22 mouse cellular contexts compared by ENCODE assay signal in genomic region chr2:34762174-34762573, GRCm38 (mm10). TPM values are rescaled to one million over a fixed set of nuclear protein-coding genes. Genes with fewer than 3 reads are reported as not detected.
A peak's percentile ranks its signal among the peaks of the same experiment; 100 is the strongest.
DNase-seq lines count a peak whose midpoint lies in the region; ATAC-seq and TF ChIP-seq lines count a peak whose summit lies in the region.
"Had no signal": no experiment of that assay in that cellular context is flagged by ENCODE, and none has a peak within 500 bp of the region (broad histone marks: within the 10 kb centered on the region; RNA-seq: fewer than 3 reads in every experiment).

No protein-coding gene starts in this region.

- no peaks in the 10 kb centered on the region for H3K4me1 ChIP-seq in stomach, embryonic 15.5 days
- no peaks in the 10 kb centered on the region for H3K4me1 ChIP-seq in stomach, postnatal 0 days (replicated peaks; ENCODE audit: control insufficient read depth, insufficient read depth)
- H3K4me1 ChIP-seq in liver, embryonic 12.5 days = peaks cover 32% of the 10 kb centered on the region
- H3K4me1 ChIP-seq in liver, embryonic 16.5 days (ENCODE audit: control insufficient read depth, low read depth, low read length) = peaks cover 22% of the 10 kb centered on the region
- no peaks in the 10 kb centered on the region for H3K4me1 ChIP-seq in midbrain, embryonic 14.5 days (ENCODE audit: control insufficient read depth, insufficient read depth, low read length)
- H3K4me1 ChIP-seq: embryonic facial prominence, embryonic 10.5 days; forebrain, embryonic 12.5 days; heart, embryonic 15.5 days; hindbrain, embryonic 13.5 days had no signal

- no peak for TF ChIP-seq EP300 in stomach, postnatal 0 days (optimal IDR thresholded peaks at IDR 0.05)

- no peak overlapping the region for H3K9ac ChIP-seq in stomach, embryonic 15.5 days
- H3K9ac ChIP-seq in stomach, postnatal 0 days (ENCODE audit: low read length) = no peak overlapping the region
- H3K9ac ChIP-seq in liver, embryonic 12.5 days = peak overlapping the region; percentile 35
- H3K9ac ChIP-seq in liver, embryonic 16.5 days (ENCODE audit: low read depth, low read length) = no peak overlapping the region; the same call in 1 of the 2 replicates
- no peak overlapping the region for H3K9ac ChIP-seq in midbrain, embryonic 14.5 days (replicated peaks; ENCODE audit: low read length)
- H3K9ac ChIP-seq: forebrain, embryonic 12.5 days; heart, embryonic 15.5 days; hindbrain, embryonic 13.5 days had no signal

- DNase-seq in stomach, postnatal 0 days (ENCODE audit: low spot score) = no peak
- DNase-seq in kidney, postnatal 25 days = no peak
- no peak for DNase-seq in left cerebral cortex, adult 11 months (ENCODE audit: low spot score)
- no peak for DNase-seq in midbrain, embryonic 14.5 days
- DNase-seq in kidney, postnatal 14 days = no peak
- DNase-seq: adrenal gland, adult 8-10 months; cerebellum, adult 11-12 months; cerebellum, adult 9-10 months; cerebellum, postnatal 25 days; gastrocnemius, postnatal 10 days; heart, adult 2 months; heart, postnatal 14 days had no signal

- WGBS in stomach, embryonic 15.5 days = 61% methylated on average over 2 of the region's 2 CpGs
- 68% methylated on average over 2 of the region's 2 CpGs for WGBS in stomach, postnatal 0 days
- 48% methylated on average over 2 of the region's 2 CpGs for WGBS in liver, embryonic 12.5 days (ENCODE audit: insufficient replicate concordance)
- WGBS in liver, embryonic 16.5 days (ENCODE audit: insufficient replicate concordance) = 35% methylated on average over 2 of the region's 2 CpGs
- WGBS in midbrain, embryonic 14.5 days = 93% methylated on average over 2 of the region's 2 CpGs

- no peak overlapping the region for H3K27ac ChIP-seq in stomach, embryonic 15.5 days
- no peak overlapping the region for H3K27ac ChIP-seq in stomach, postnatal 0 days (replicated peaks)
- peak overlapping the region; percentile 75 for H3K27ac ChIP-seq in liver, embryonic 12.5 days
- peak overlapping the region; percentile 85 for H3K27ac ChIP-seq in liver, embryonic 16.5 days (ENCODE audit: low read length)
- no peak overlapping the region for H3K27ac ChIP-seq in midbrain, embryonic 14.5 days (replicated peaks; ENCODE audit: low read depth, low read length)
- H3K27ac ChIP-seq: embryonic facial prominence, embryonic 10.5 days; forebrain, embryonic 12.5 days; heart, adult 2 months; heart, embryonic 15.5 days; hindbrain, embryonic 13.5 days; hindbrain, postnatal 0 days had no signal

- no peak overlapping the region for H3K4me3 ChIP-seq in stomach, embryonic 15.5 days (replicated peaks)
- H3K4me3 ChIP-seq in stomach, postnatal 0 days (ENCODE audit: low read depth, low read length) = no peak overlapping the region
- no peak overlapping the region for H3K4me3 ChIP-seq in liver, embryonic 12.5 days
- no peak overlapping the region for H3K4me3 ChIP-seq in liver, embryonic 16.5 days (ENCODE audit: low read depth, low read length)
- H3K4me3 ChIP-seq in midbrain, embryonic 14.5 days (replicated peaks; ENCODE audit: low read depth, low read length) = no peak overlapping the region
- H3K4me3 ChIP-seq: embryonic facial prominence, embryonic 10.5 days; forebrain, embryonic 12.5 days; heart, adult 2 months; heart, embryonic 15.5 days; hindbrain, embryonic 13.5 days had no signal

- no peak for TF ChIP-seq CTCF in stomach, postnatal 0 days (IDR thresholded peaks at IDR 0.05; ENCODE audit: low read depth)

- H3K4me2 ChIP-seq in stomach, embryonic 15.5 days = no peak overlapping the region
- no peak overlapping the region for H3K4me2 ChIP-seq in stomach, postnatal 0 days (replicated peaks; ENCODE audit: low read depth)
- peak overlapping the region; percentile 37 for H3K4me2 ChIP-seq in liver, embryonic 12.5 days
- peak overlapping the region; percentile 21; the same call in 1 of the 2 replicates for H3K4me2 ChIP-seq in liver, embryonic 16.5 days (ENCODE audit: low read depth, low read length)
- H3K4me2 ChIP-seq in midbrain, embryonic 14.5 days (ENCODE audit: low read length) = no peak overlapping the region
- H3K4me2 ChIP-seq: forebrain, embryonic 12.5 days; heart, embryonic 11.5 days; heart, embryonic 15.5 days; hindbrain, embryonic 13.5 days had no signal

- ATAC-seq in stomach, embryonic 15.5 days (ENCODE audit: insufficient read depth, low FRiP score, low read depth) = peak; percentile 50; the same call in 1 of the 2 replicates
- no peak for ATAC-seq in stomach, postnatal 0 days (ENCODE audit: low FRiP score, low TSS enrichment)
- ATAC-seq in liver, embryonic 12.5 days = peak; percentile 96
- ATAC-seq in liver, embryonic 16.5 days (ENCODE audit: low read depth) = peak; percentile 95
- ATAC-seq in midbrain, embryonic 14.5 days (ENCODE audit: low FRiP score, low TSS enrichment) = no peak
- ATAC-seq: forebrain, embryonic 16.5 days; hindbrain, postnatal 0 days had no signal

- no peaks in the 10 kb centered on the region for H3K27me3 ChIP-seq in stomach, embryonic 15.5 days (replicated peaks)
- no peaks in the 10 kb centered on the region for H3K27me3 ChIP-seq in stomach, postnatal 0 days (ENCODE audit: control insufficient read depth, insufficient read depth, low read length)
- H3K27me3 ChIP-seq in liver, embryonic 12.5 days (replicated peaks) = no peaks in the 10 kb centered on the region
- H3K27me3 ChIP-seq in liver, embryonic 16.5 days (ENCODE audit: control insufficient read depth, insufficient read depth, low read depth, low read length) = no peaks in the 10 kb centered on the region
- H3K27me3 ChIP-seq in midbrain, embryonic 14.5 days (ENCODE audit: control insufficient read depth, insufficient read depth, low read length) = no peaks in the 10 kb centered on the region
- H3K27me3 ChIP-seq: forebrain, embryonic 12.5 days; heart, embryonic 15.5 days; hindbrain, embryonic 13.5 days had no signal

- no peaks in the 10 kb centered on the region for H3K9me3 ChIP-seq in stomach, embryonic 15.5 days
- H3K9me3 ChIP-seq in stomach, postnatal 0 days (ENCODE audit: control insufficient read depth, low read length) = no peaks in the 10 kb centered on the region
- no peaks in the 10 kb centered on the region for H3K9me3 ChIP-seq in liver, embryonic 12.5 days (replicated peaks)
- H3K9me3 ChIP-seq in liver, embryonic 16.5 days (replicated peaks; ENCODE audit: control insufficient read depth, low read length) = no peaks in the 10 kb centered on the region
- H3K9me3 ChIP-seq in midbrain, embryonic 14.5 days (ENCODE audit: control insufficient read depth, low read length) = no peaks in the 10 kb centered on the region
- H3K9me3 ChIP-seq: forebrain, embryonic 12.5 days; heart, embryonic 15.5 days; hindbrain, embryonic 13.5 days had no signal

- H3K36me3 ChIP-seq in stomach, embryonic 15.5 days = no peaks in the 10 kb centered on the region
- H3K36me3 ChIP-seq in stomach, postnatal 0 days (ENCODE audit: control insufficient read depth, insufficient read depth, low read length) = no peaks in the 10 kb centered on the region
- no peaks in the 10 kb centered on the region for H3K36me3 ChIP-seq in liver, embryonic 12.5 days
- no peaks in the 10 kb centered on the region for H3K36me3 ChIP-seq in liver, embryonic 16.5 days (ENCODE audit: control insufficient read depth, insufficient read depth)
- no peaks in the 10 kb centered on the region for H3K36me3 ChIP-seq in midbrain, embryonic 14.5 days (ENCODE audit: control insufficient read depth, insufficient read depth, low read length)
- H3K36me3 ChIP-seq: embryonic facial prominence, embryonic 10.5 days; forebrain, embryonic 12.5 days; heart, embryonic 15.5 days; hindbrain, embryonic 13.5 days had no signal

RNA-seq across cellular contexts. Expression of gene Gapvd1, which starts 7.1 kb away (rescaled TPM):
- 77.6 and 83.2 TPM in 2 replicates for polyA plus RNA-seq in stomach, embryonic 15.5 days (2015; fragmentation: Nextera tagmentation; extraction: Ambion mirVana)
- 40.9 and 41.3 TPM in 2 replicates for polyA plus RNA-seq in stomach, postnatal 0 days (2015; fragmentation: Nextera tagmentation; extraction: Ambion mirVana)
- 87.3 and 93.7 TPM in 2 replicates for polyA plus RNA-seq in liver, embryonic 12.5 days (2016; fragmentation: Nextera tagmentation; extraction: Ambion mirVana)
- 91.2 and 94.6 TPM in 2 replicates for polyA plus RNA-seq in liver, embryonic 16.5 days (2015; fragmentation: Nextera tagmentation; extraction: Ambion mirVana)
- polyA plus RNA-seq in midbrain, embryonic 14.5 days (2014; fragmentation: Nextera tagmentation; extraction: Ambion mirVana) = 91.8 and 132 TPM in 2 replicates

RNA-seq across cellular contexts. Expression of gene Hspa5, which starts 9.6 kb away (rescaled TPM):
- polyA plus RNA-seq in stomach, embryonic 15.5 days (2015; fragmentation: Nextera tagmentation; extraction: Ambion mirVana) = 941 and 1,038 TPM in 2 replicates
- polyA plus RNA-seq in stomach, postnatal 0 days (2015; fragmentation: Nextera tagmentation; extraction: Ambion mirVana) = 767 and 830 TPM in 2 replicates
- polyA plus RNA-seq in liver, embryonic 12.5 days (2016; fragmentation: Nextera tagmentation; extraction: Ambion mirVana) = 656 and 672 TPM in 2 replicates
- 538 and 557 TPM in 2 replicates for polyA plus RNA-seq in liver, embryonic 16.5 days (2015; fragmentation: Nextera tagmentation; extraction: Ambion mirVana)
- 299 and 450 TPM in 2 replicates for polyA plus RNA-seq in midbrain, embryonic 14.5 days (2014; fragmentation: Nextera tagmentation; extraction: Ambion mirVana)

RNA-seq across cellular contexts. Expression of gene Rabepk, which starts 37.5 kb away (rescaled TPM):
- 39.6 and 43.9 TPM in 2 replicates for polyA plus RNA-seq in stomach, embryonic 15.5 days (2015; fragmentation: Nextera tagmentation; extraction: Ambion mirVana)
- polyA plus RNA-seq in stomach, postnatal 0 days (2015; fragmentation: Nextera tagmentation; extraction: Ambion mirVana) = 23.5 and 24.6 TPM in 2 replicates
- polyA plus RNA-seq in liver, embryonic 12.5 days (2016; fragmentation: Nextera tagmentation; extraction: Ambion mirVana) = 32.5 and 33.2 TPM in 2 replicates
- polyA plus RNA-seq in liver, embryonic 16.5 days (2015; fragmentation: Nextera tagmentation; extraction: Ambion mirVana) = 17.3 and 22.5 TPM in 2 replicates
- 20.3 and 25.4 TPM in 2 replicates for polyA plus RNA-seq in midbrain, embryonic 14.5 days (2014; fragmentation: Nextera tagmentation; extraction: Ambion mirVana)

Comparison
In these comparisons a context has a peak if more than half of its experiments do, and no peak if none do; other contexts are left out.
1. ATAC-seq: peak in stomach, embryonic 15.5 days (single experiment), liver, embryonic 12.5 days (single experiment) and liver, embryonic 16.5 days (single experiment); none in stomach, postnatal 0 days (single experiment) and midbrain, embryonic 14.5 days (single experiment).
2. H3K27ac ChIP-seq: peak in liver, embryonic 12.5 days (single experiment) and liver, embryonic 16.5 days (single experiment); none in stomach, embryonic 15.5 days (single experiment), stomach, postnatal 0 days (single experiment) and midbrain, embryonic 14.5 days (single experiment).
3. H3K4me2 ChIP-seq: peak in liver, embryonic 12.5 days (single experiment) and liver, embryonic 16.5 days (single experiment); none in stomach, embryonic 15.5 days (single experiment), stomach, postnatal 0 days (single experiment) and midbrain, embryonic 14.5 days (single experiment).